Mouse (Mus musculus) urinary bladder, postnatal 14 days (tissue): Measurements from ENCODE around the gene Mr1.
A peak's percentile ranks its signal among the peaks of the same experiment; 100 is the strongest.

Source experiments
- DNase-seq: peaks from one replicate; pipeline ENCODE4 v3.0.0; 2021; ENCODE audit warnings: low spot score

Gene Mr1

GRCm38 (mm10) chr1:155127429-155127934 lies 19.1 kb downstream of the Mr1 start:
- DNase-seq = no peak

GRCm38 (mm10) chr1:155126716-155127115 lies 19.9 kb downstream of the Mr1 start:
- no peak for DNase-seq

GRCm38 (mm10) chr1:155124397-155124796 lies 22.2 kb downstream of the Mr1 start:
- no peak for DNase-seq

GRCm38 (mm10) chr1:155121977-155122939 lies 24.4 kb downstream of the Mr1 start:
- no peak for DNase-seq

GRCm38 (mm10) chr1:155119719-155120118 lies 26.9 kb downstream of the Mr1 start:
- no peak for DNase-seq

- DNase-seq = no peak
Observed at GRCm38 (mm10) chr1:155113946-155114345, 32.7 kb downstream of the Mr1 start.

- DNase-seq = no peak
Observed at GRCm38 (mm10) chr1:155112875-155113274, 33.7 kb downstream of the Mr1 start.

GRCm38 (mm10) chr1:155112118-155112517 lies 34.5 kb downstream of the Mr1 start:
- DNase-seq = no peak

GRCm38 (mm10) chr1:155111491-155111890 lies 35.1 kb downstream of the Mr1 start:
- no peak for DNase-seq

GRCm38 (mm10) chr1:155109387-155110350 lies 36.9 kb downstream of the Mr1 start:
- DNase-seq = no peak

GRCm38 (mm10) chr1:155108412-155108811 lies 38.2 kb downstream of the Mr1 start:
- no peak for DNase-seq

GRCm38 (mm10) chr1:155107843-155108242 lies 38.8 kb downstream of the Mr1 start:
- no peak for DNase-seq

GRCm38 (mm10) chr1:155106310-155106709 lies 40.3 kb downstream of the Mr1 start:
- no peak for DNase-seq

GRCm38 (mm10) chr1:155103991-155104390 lies 42.6 kb downstream of the Mr1 start:
- no peak for DNase-seq

GRCm38 (mm10) chr1:155102631-155103030 lies 44.0 kb downstream of the Mr1 start:
- no peak for DNase-seq

GRCm38 (mm10) chr1:155099280-155099848 lies 47.2 kb downstream of the Mr1 start, which contains the start of gene Ier5:
TSS of gene Ier5 (minus strand) at chr1:155099636.
- DNase-seq = peak; percentile 96

GRCm38 (mm10) chr1:155098486-155099279 lies 47.9 kb downstream of the Mr1 start:
- peak; percentile 50 for DNase-seq

- peak; percentile 53 for DNase-seq
Observed at GRCm38 (mm10) chr1:155097931-155098485, 48.6 kb downstream of the Mr1 start.

GRCm38 (mm10) chr1:155097354-155097753 lies 49.3 kb downstream of the Mr1 start:
- DNase-seq = no peak

GRCm38 (mm10) chr1:155096620-155097261 lies 49.9 kb downstream of the Mr1 start:
- DNase-seq = no peak
